Mouse (Mus musculus) kidney, adult 11 months (tissue): Measurements from ENCODE around the gene Spaca4.
A peak's percentile ranks its signal among the peaks of the same experiment; 100 is the strongest.

Experiments used
- DNase-seq: peaks from one replicate; pipeline ENCODE4 v3.0.0; 2022

Gene Spaca4

GRCm38 (mm10) chr7:45693921-45694591, 31.6 kb downstream of the Spaca4 start, which contains the start of gene Sec1:
Sec1 (minus strand) TSS chr7:45694402.
- no peak for DNase-seq

- no peak for DNase-seq
Observed at GRCm38 (mm10) chr7:45692364-45692763, 33.2 kb downstream of the Spaca4 start.

- DNase-seq: no peak
Observed at GRCm38 (mm10) chr7:45689800-45690199, 35.8 kb downstream of the Spaca4 start.

GRCm38 (mm10) chr7:45689099-45689498, 36.5 kb downstream of the Spaca4 start:
- no peak for DNase-seq

GRCm38 (mm10) chr7:45686841-45687240, 38.8 kb downstream of the Spaca4 start:
- no peak for DNase-seq

- no peak for DNase-seq
Observed at GRCm38 (mm10) chr7:45685811-45686210, 39.8 kb downstream of the Spaca4 start.

- DNase-seq: no peak
Observed at GRCm38 (mm10) chr7:45683396-45684050, 42.1 kb downstream of the Spaca4 start, which contains the start of gene Ntn5. Ntn5 (plus strand) TSS chr7:45684022.

GRCm38 (mm10) chr7:45682144-45683126, 43.2 kb downstream of the Spaca4 start:
- peak; percentile 75 for DNase-seq

- DNase-seq: no peak
Observed at GRCm38 (mm10) chr7:45681046-45681736, 44.4 kb downstream of the Spaca4 start.

- no peak for DNase-seq
Observed at GRCm38 (mm10) chr7:45679966-45680621, 45.5 kb downstream of the Spaca4 start.

GRCm38 (mm10) chr7:45678513-45678912, 47.1 kb downstream of the Spaca4 start:
- DNase-seq: no peak

- no peak for DNase-seq
Observed at GRCm38 (mm10) chr7:45677627-45678295, 47.9 kb downstream of the Spaca4 start.
